Mouse (Mus musculus) hindbrain, embryonic 12.5 days (tissue): ENCODE measurements around the gene Pgm5. TPM values are rescaled to one million over a fixed set of nuclear protein-coding genes. Genes with fewer than 3 reads are reported as not detected.
"Not testable (repeated sequence)": the region's sequence is repeated elsewhere in the genome, so short reads cannot be mapped to it uniquely, and the experiment has no call there.

Source experiments
- ATAC-seq: fragments of 200-750 bp; cut with Nextera tagmentation; 2 replicates; pipeline ENCODE4 v1.8.0; 2017; ENCODE audit warnings: moderate TSS enrichment; ENCODE audit not compliant: low FRiP score
- H3K27ac ChIP-seq: fragments of 300-500 bp; sonication (generic); 2 replicates; pipeline ENCODE4 v1.5.1; 2016; ENCODE audit warnings: mild to moderate bottlenecking
- H3K27me3 ChIP-seq: fragments of 300-500 bp; sonication (generic); 2 replicates; pipeline ENCODE4 v1.6.1; 2016; ENCODE audit warnings: mild to moderate bottlenecking
- H3K36me3 ChIP-seq: fragments of 300-500 bp; sonication (generic); 2 replicates; pipeline ENCODE4 v1.6.1; 2016; ENCODE audit warnings: mild to moderate bottlenecking
- H3K4me1 ChIP-seq: fragments of 300-500 bp; sonication (generic); 2 replicates; pipeline ENCODE4 v1.6.1; 2016
- H3K4me2 ChIP-seq: fragments of 300-500 bp; sonication (generic); replicated peaks from 2 replicates; pipeline ENCODE4 v1.6.1; 2016; ENCODE audit warnings: mild to moderate bottlenecking
- H3K4me3 ChIP-seq: fragments of 300-500 bp; sonication (generic); 2 replicates; pipeline ENCODE4 v1.5.1; 2016; ENCODE audit warnings: mild to moderate bottlenecking
- H3K9ac ChIP-seq: fragments of 300-500 bp; sonication (generic); 2 replicates; pipeline ENCODE4 v1.6.1; 2016; ENCODE audit warnings: mild to moderate bottlenecking, moderate library complexity
- H3K9me3 ChIP-seq: fragments of 300-500 bp; sonication (generic); replicated peaks from 2 replicates; pipeline ENCODE4 v1.6.1; 2016; ENCODE audit warnings: mild to moderate bottlenecking
- WGBS: fragments of 180-500 bp; shearing (Covaris S2); methylation state at CpG from one replicate; pipeline ENCODE4 v1.1.7; 2016; 5-methylcytosine and 5-hydroxymethylcytosine counted together
- polyA plus RNA-seq: library from polyadenylated mRNA; unstranded; fragments of >200 nt; fragmentation: Nextera tagmentation; extraction: Ambion mirVana; gene quantifications from 2 replicates; pipeline ENCODE4 v1.2.1, GENCODE M21; 2016

The Pgm5 gene
- polyA plus RNA-seq, 1 experiment from 2014 or later, result 1.6 TPM

DNA sequence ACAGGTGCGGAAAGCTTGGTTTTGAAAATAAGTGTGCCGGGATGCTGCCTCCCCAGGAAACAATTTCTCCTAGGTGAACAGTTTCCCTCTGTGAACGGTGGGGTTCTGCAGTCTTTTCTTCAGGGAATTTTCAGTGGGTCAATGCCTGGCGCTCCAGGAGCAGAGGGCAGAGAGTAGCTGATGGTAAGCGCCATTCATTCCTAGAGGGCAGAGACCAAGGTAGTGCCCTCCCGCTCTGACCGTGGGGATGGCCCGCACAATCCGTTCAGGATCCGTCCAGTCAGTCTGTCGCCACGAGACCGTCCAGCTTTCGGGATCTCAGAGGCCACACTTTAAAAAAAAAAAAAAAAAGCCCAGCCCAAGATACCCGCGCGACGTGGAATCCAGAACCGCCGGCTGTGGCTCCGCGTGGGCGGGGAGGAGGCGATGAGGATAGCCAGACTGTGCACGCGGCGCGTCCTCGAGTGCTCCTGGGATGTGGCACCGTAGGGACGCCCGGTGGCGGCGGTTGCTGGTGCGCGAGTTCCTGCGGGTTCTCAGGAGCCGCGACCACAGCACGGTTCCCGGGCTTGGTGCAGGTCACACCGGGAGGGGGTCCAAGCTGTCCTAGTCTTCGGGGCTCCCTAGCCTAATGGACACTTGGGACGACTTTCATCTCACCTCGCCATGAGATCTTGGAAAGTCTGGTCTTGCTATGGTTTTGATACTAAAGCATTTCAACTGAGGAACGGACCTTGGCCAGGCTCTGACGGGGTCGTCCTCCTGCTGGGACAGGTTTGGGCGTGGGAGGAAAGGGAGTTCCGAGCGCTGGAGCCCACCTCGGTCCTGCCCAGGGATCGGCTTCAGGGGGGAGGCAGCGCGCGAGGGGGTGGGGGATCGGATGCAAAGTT is 35.6 kb upstream of the Pgm5 start:
- under 1% methylated on average over 57 of the region's 57 CpGs for WGBS
- Histone ChIP-seq H3K4me2 (peak overlapping the region; percentile 30), H3K27ac (no peak overlapping the region), H3K9me3 (no peaks in the 10 kb centered on the region), H3K4me3 (peak overlapping the region; percentile 18), H3K9ac (no peak overlapping the region), H3K4me1 (peaks cover 22% of the 10 kb centered on the region), H3K36me3 (no peaks in the 10 kb centered on the region), H3K27me3 (peaks cover 73% of the 10 kb centered on the region)
- ATAC-seq, result 0 out of 2 replicates have a peak, but pooled peaks have one; percentile 38

DNA sequence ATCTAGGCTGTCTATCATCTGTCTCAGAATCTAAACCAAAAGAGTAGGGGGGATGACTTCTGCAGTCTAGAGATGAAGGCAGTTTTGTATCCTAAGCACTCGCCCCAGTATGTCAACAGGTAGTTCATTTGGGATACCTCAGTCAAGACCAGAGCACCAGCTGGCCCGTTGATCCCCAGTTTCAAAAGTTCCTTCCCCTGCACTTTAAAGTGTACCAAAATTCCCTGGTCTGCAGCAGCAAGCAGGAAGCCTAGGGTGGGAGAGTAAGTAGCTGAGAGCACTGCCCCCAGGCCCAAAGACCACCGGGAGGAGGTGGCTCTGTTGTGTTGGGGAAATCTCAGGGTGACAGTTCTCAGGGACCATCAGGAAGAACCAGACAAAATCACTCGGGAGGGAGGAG is 34.9 kb upstream of the Pgm5 start:
- no peak overlapping the region for H3K9ac ChIP-seq
- no peak overlapping the region for H3K4me2 ChIP-seq
- peaks cover 22% of the 10 kb centered on the region for H3K4me1 ChIP-seq
- H3K9me3 ChIP-seq, result no peaks in the 10 kb centered on the region
- H3K27ac ChIP-seq, result no peak overlapping the region
- no peaks in the 10 kb centered on the region for H3K36me3 ChIP-seq
- no peak overlapping the region for H3K4me3 ChIP-seq
- no peak for ATAC-seq
- WGBS, result 15% methylated on average over 4 of the region's 4 CpGs
- H3K27me3 ChIP-seq, result peaks cover 66% of the 10 kb centered on the region

- H3K4me3 ChIP-seq, result no peak overlapping the region
- H3K4me1 ChIP-seq, result 0 out of 2 replicates have a peak, but pooled peaks cover 4% of the 10 kb centered on the region
- H3K36me3 ChIP-seq, result no peaks in the 10 kb centered on the region
- H3K4me2 ChIP-seq, result no peak overlapping the region
- no peak overlapping the region for H3K9ac ChIP-seq
- WGBS, result 79% methylated on average over 3 of the region's 3 CpGs
- no peak overlapping the region for H3K27ac ChIP-seq
- ATAC-seq, result no peak
- H3K9me3 ChIP-seq, result no peaks in the 10 kb centered on the region
- peaks cover 7% of the 10 kb centered on the region; the same call in 1 of the 2 replicates for H3K27me3 ChIP-seq
Measured at GRCm38 (mm10) chr19:24886888-24887287, 25.2 kb upstream of the Pgm5 start.

DNA sequence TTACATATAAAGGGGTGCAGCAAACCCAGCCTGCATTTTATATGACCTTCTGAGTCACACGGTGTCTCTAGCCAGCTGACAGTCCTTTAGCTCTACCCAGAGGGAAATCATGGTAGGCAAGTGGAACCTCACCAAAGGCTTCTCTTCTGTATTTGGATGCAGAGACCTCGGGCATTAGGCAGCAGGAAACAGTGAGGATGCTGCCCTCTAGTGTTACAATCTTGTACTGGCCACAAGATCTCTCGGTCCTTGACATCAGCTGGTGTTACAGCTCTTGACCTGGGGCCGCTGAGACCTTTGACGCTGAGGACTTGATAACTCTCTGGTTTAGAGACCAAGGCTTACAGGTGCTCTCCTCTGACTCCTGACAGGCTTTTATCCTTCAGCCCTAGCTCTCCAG is 23.8 kb upstream of the Pgm5 start:
- Histone ChIP-seq H3K9ac (no peak overlapping the region), H3K4me1 (0 out of 2 replicates have a peak, but pooled peaks cover 4% of the 10 kb centered on the region), H3K36me3 (no peaks in the 10 kb centered on the region), H3K27me3 (peaks cover 7% of the 10 kb centered on the region; the same call in 1 of the 2 replicates), H3K27ac (no peak overlapping the region), H3K4me2 (no peak overlapping the region), H3K4me3 (no peak overlapping the region), H3K9me3 (no peaks in the 10 kb centered on the region)
- WGBS, result 13% methylated on average over 5 of the region's 5 CpGs
- ATAC-seq, result no peak

DNA sequence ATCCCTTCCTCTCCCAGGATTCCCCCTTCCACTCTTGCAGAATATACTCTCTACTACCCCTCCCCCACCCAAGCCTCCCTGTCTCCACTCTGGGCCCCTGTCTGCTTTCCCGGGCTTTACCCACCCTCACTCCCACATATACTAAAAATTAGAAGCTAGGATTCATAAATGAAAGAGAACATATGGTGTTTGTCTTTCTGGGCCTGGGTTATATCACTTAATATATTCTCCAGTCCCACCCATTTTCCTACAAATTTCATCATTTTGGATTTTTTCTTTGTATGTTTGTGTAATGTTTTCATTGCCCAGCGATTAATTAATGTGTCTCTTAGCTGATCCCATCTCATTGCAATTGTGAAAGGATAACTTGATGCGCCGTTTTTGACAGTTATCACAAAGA is 19.6 kb upstream of the Pgm5 start:
- Histone ChIP-seq H3K36me3 (no peaks in the 10 kb centered on the region), H3K9me3 (no peaks in the 10 kb centered on the region), H3K4me3 (no peak overlapping the region), H3K27ac (no peak overlapping the region), H3K4me2 (no peak overlapping the region), H3K9ac (no peak overlapping the region), H3K27me3 (no peaks in the 10 kb centered on the region; the same call in 1 of the 2 replicates), H3K4me1 (0 out of 2 replicates have a peak, but pooled peaks cover 4% of the 10 kb centered on the region)
- WGBS, result 66% methylated on average over 4 of the region's 4 CpGs
- no peak for ATAC-seq

- not testable (repeated sequence) for H3K9ac ChIP-seq, H3K36me3 ChIP-seq, H3K9me3 ChIP-seq, H3K4me3 ChIP-seq, H3K27ac ChIP-seq, H3K4me2 ChIP-seq, H3K4me1 ChIP-seq, ATAC-seq, H3K27me3 ChIP-seq
- WGBS, result 87% methylated on average over 23 of the region's 26 CpGs
Measured at GRCm38 (mm10) chr19:24875129-24875870, 13.6 kb upstream of the Pgm5 start, which contains the start of gene Gm10053. Gene Gm10053 (plus strand): TSS chr19:24875686.

- Histone ChIP-seq H3K4me3 (no peak overlapping the region), H3K36me3 (no peaks in the 10 kb centered on the region), H3K4me2 (no peak overlapping the region), H3K27ac (no peak overlapping the region), H3K4me1 (no peaks in the 10 kb centered on the region), H3K27me3 (peaks cover 10% of the 10 kb centered on the region), H3K9ac (no peak overlapping the region), H3K9me3 (no peaks in the 10 kb centered on the region)
- no peak for ATAC-seq
- WGBS, result 68% methylated on average over 2 of the region's 2 CpGs
Measured at GRCm38 (mm10) chr19:24873873-24874272, 12.2 kb upstream of the Pgm5 start.

DNA sequence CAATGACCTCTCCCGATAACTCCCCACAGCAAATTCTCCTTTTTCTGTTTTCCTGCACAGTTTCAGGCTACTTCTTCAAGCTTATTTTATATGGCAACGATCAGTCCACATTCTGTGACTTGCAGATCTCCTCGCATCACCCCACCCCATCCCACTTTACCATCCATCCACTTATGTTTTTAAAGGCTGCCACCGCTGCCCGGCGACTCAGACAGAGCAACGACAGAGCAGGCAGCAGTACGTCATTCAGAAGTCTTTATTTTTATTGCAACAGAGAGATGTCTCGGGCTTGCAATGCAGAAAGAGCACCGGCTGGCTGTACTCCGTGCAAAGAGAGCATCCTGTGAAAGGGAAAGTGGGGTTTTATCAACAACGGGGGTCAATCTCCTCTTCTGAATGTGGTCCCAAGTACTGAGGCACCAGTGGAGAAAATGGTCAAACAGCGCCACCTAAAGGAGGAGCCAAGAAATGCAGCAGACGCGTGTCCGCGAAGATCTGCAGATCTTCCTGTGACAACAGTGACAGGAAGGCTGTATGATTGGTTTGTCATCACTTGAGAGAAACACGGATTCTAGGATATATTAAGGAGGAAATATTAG is 9.5 kb upstream of the Pgm5 start:
- peaks cover 10% of the 10 kb centered on the region for H3K27me3 ChIP-seq
- peak; percentile 63 for ATAC-seq
- WGBS, result 24% methylated on average over 18 of the region's 18 CpGs
- no peaks in the 10 kb centered on the region for H3K4me1 ChIP-seq
- peak overlapping the region; percentile 57 for H3K4me2 ChIP-seq
- peak overlapping the region; percentile 56 for H3K9ac ChIP-seq
- peak overlapping the region; percentile 29 for H3K4me3 ChIP-seq
- no peaks in the 10 kb centered on the region for H3K36me3 ChIP-seq
- H3K27ac ChIP-seq, result no peak overlapping the region
- no peaks in the 10 kb centered on the region for H3K9me3 ChIP-seq

- H3K9ac ChIP-seq, result no peak overlapping the region
- ATAC-seq, result no peak
- no peaks in the 10 kb centered on the region for H3K36me3 ChIP-seq
- H3K4me3 ChIP-seq, result no peak overlapping the region
- no peak overlapping the region for H3K27ac ChIP-seq
- peaks cover 35% of the 10 kb centered on the region for H3K27me3 ChIP-seq
- H3K4me2 ChIP-seq, result no peak overlapping the region
- 87% methylated on average over 9 of the region's 9 CpGs for WGBS
- H3K4me1 ChIP-seq, result peaks cover 3% of the 10 kb centered on the region; the same call in 1 of the 2 replicates
- H3K9me3 ChIP-seq, result no peaks in the 10 kb centered on the region
Measured at GRCm38 (mm10) chr19:24865436-24865835, 3.8 kb upstream of the Pgm5 start.

GRCm38 (mm10) chr19:24861276-24861611 is 411 bp downstream of the Pgm5 start:
- ATAC-seq, result no peak
- H3K27ac ChIP-seq, result no peak overlapping the region
- H3K36me3 ChIP-seq, result no peaks in the 10 kb centered on the region
- H3K4me2 ChIP-seq, result peak overlapping the region; percentile 66
- H3K9ac ChIP-seq, result 0 out of 2 replicates have a peak overlapping the region, but pooled peaks have one; percentile 48
- H3K9me3 ChIP-seq, result no peaks in the 10 kb centered on the region
- peak overlapping the region; percentile 40 for H3K4me3 ChIP-seq
- H3K27me3 ChIP-seq, result peaks cover 32% of the 10 kb centered on the region
- 20% methylated on average over 13 of the region's 13 CpGs for WGBS
- H3K4me1 ChIP-seq, result peaks cover 3% of the 10 kb centered on the region; the same call in 1 of the 2 replicates

DNA sequence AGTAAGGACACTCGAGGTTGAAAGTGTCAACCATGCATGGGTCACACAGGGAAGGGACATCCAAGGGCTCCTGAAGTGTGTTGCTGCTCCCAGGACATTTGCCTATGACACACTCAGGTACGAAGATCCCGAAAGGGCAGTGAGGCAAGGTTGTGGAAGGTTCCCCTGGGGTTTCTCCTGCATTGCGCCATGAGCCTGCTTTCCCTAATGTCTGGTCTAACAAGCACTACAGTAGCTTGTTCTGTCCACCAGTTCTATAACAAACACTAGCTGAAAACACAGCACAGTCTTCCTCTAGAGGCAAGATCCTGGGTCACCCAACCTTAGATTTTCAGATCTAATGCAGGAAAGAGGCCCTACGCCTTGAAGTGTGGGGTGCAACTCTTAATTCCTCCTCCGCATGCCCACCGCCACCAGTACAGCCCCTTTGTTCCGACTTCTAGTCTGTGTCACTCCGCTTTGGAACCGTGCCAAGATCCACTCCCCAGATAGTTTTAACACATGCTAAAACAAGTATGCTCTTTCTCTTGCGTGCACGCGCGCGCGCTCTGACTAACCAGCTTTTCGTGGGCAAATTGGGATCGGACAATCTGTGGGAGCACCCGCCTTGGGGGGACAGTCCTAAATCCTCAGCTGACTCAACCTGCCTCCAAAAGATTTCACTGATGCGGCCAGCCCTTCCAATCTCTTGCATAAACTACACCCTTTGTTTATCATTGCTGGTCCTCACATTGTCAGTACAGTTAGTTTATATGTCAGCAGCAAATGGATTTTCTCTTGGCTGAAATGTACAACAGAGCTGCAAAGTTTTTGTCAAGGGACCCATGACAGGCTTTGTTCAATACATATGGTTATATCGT is 10.0 kb downstream of the Pgm5 start:
- Histone ChIP-seq H3K9me3 (no peaks in the 10 kb centered on the region), H3K9ac (no peak overlapping the region), H3K4me3 (no peak overlapping the region), H3K27me3 (no peaks in the 10 kb centered on the region), H3K4me2 (no peak overlapping the region), H3K36me3 (no peaks in the 10 kb centered on the region), H3K27ac (no peak overlapping the region), H3K4me1 (peaks cover 6% of the 10 kb centered on the region; the same call in 1 of the 2 replicates)
- WGBS, result 84% methylated on average over 21 of the region's 21 CpGs
- ATAC-seq, result peak; percentile 38; the same call in 1 of the 2 replicates
